Mouse (Mus musculus) limb, embryonic 15.5 days (tissue): ENCODE measurements around the gene Dcp1a. TPM values are rescaled to one million over a fixed set of nuclear protein-coding genes. Genes with fewer than 3 reads are reported as not detected.

ENCODE experiments used
- ATAC-seq: fragments of 200-750 bp; cut with Nextera tagmentation; 2 replicates; pipeline ENCODE4 v1.8.0; 2017; ENCODE audit warnings: low read depth, moderate TSS enrichment; ENCODE audit not compliant: insufficient number of reproducible peaks, low FRiP score, low TSS enrichment
- H3K27ac ChIP-seq: fragments of 300-500 bp; sonication (generic); 2 replicates; pipeline ENCODE4 v1.5.1; 2015; ENCODE audit warnings: moderate library complexity, mild to moderate bottlenecking, inconsistent platforms
- H3K27me3 ChIP-seq: fragments of 300-500 bp; sonication (generic); 2 replicates; pipeline ENCODE4 v1.6.1; 2015; ENCODE audit warnings: inconsistent platforms
- H3K36me3 ChIP-seq: fragments of 300-500 bp; sonication (generic); 2 replicates; pipeline ENCODE4 v1.6.1; 2015; ENCODE audit warnings: inconsistent platforms
- H3K4me1 ChIP-seq: fragments of 300-500 bp; sonication (generic); 2 replicates; pipeline ENCODE4 v1.6.1; 2015; ENCODE audit warnings: inconsistent platforms
- H3K4me2 ChIP-seq: fragments of 300-500 bp; sonication (generic); 2 replicates; pipeline ENCODE4 v1.6.1; 2015; ENCODE audit warnings: mild to moderate bottlenecking, inconsistent platforms
- H3K4me3 ChIP-seq: fragments of 300-500 bp; sonication (generic); 2 replicates; pipeline ENCODE4 v1.5.1; 2015; ENCODE audit warnings: mild to moderate bottlenecking, inconsistent platforms
- H3K9ac ChIP-seq: fragments of 300-500 bp; sonication (generic); 2 replicates; pipeline ENCODE4 v1.6.1; 2015; ENCODE audit warnings: inconsistent platforms
- H3K9me3 ChIP-seq: fragments of 300-500 bp; sonication (generic); 2 replicates; pipeline ENCODE4 v1.6.1; 2016; ENCODE audit warnings: inconsistent platforms
- WGBS: fragments of 180-500 bp; shearing (Covaris S2); methylation state at CpG from one replicate; pipeline ENCODE4 v1.1.7; 2015; 5-methylcytosine and 5-hydroxymethylcytosine counted together
- polyA plus RNA-seq: library from polyadenylated mRNA; unstranded; fragments of >200 nt; fragmentation: Nextera tagmentation; extraction: Ambion mirVana; gene quantifications from 2 replicates; pipeline ENCODE4 v1.2.1, GENCODE M21; 2015

Dcp1a gene
- polyA plus RNA-seq, 1 experiment from 2014 or later, result 24.6 TPM

DNA sequence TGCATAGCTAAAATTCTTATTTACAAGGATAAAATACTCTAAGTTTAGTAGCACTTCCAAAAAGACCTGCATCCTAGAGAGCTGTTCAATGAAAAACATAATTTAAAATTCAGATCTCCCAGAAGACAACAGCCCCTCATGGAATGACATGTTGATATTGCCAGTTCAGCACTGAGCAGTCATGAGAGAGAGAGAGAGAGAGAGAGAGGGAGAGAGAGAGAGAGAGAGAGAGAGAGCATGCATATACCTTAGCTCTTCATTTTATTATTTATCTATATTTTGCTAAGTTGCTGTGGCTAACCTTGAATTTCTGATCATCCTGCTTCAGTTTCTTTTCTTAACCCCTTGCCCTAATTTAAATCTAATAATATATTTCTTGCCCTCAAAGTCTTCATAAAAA, 83.0 kb downstream of the Dcp1a start:
- no peak for ATAC-seq
- Histone ChIP-seq H3K4me1 (no peaks in the 10 kb centered on the region), H3K36me3 (peaks cover 76% of the 10 kb centered on the region)

DNA sequence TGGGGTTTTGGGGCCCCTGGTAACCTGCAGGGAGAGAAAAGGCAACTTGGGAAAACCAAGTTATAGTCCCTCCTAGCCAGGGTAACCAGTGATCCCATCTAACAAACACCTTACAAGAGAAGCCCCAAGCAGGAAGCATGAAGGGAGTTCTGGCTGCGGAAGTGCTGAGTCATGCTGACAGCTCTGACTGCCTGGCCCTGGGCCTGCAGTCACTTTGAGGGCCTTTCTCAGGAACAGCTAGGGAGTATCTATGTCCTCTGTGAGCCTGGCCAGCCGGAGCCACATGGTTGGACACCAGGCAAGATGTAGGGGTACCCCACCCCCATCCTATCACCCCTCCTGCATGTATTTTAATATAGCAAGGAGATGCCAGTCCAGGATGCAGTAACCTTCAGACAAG, 85.1 kb downstream of the Dcp1a start:
- WGBS, result 83% methylated on average over 2 of the region's 2 CpGs
- H3K27me3 ChIP-seq, result no peaks in the 10 kb centered on the region
- ATAC-seq, result no peak

More for the DNA sequence above, 83.0 kb downstream of the Dcp1a start:
- no peak overlapping the region for H3K4me3 ChIP-seq
- no peaks in the 10 kb centered on the region for H3K9me3 ChIP-seq
- no peak overlapping the region for H3K9ac ChIP-seq
- H3K27me3 ChIP-seq, result no peaks in the 10 kb centered on the region
- H3K27ac ChIP-seq, result no peak overlapping the region
- no peak overlapping the region for H3K4me2 ChIP-seq

DNA sequence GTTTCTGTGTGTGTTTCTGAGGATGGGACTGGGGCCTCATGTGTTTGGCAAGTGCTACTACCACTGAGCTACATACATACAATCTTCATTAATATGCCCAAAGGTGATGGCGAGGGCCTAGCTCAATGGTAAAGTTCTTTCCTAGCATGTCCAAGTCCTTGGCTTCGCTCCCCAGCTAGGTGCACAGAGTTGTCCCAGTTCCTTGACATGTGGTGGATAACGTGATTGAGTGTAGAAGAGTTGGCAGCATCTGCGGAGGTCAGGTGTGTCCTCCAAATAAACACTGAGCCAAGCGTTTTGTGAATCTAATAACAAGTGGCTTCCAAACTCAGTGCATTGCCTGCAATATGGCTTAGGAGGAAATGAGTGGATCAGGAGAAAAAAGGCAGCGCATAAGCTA, 87.0 kb downstream of the Dcp1a start:
- H3K4me2 ChIP-seq, result no peak overlapping the region
- H3K9me3 ChIP-seq, result no peaks in the 10 kb centered on the region
- peaks cover 82% of the 10 kb centered on the region for H3K36me3 ChIP-seq
- no peak overlapping the region for H3K27ac ChIP-seq
- 91% methylated on average over 6 of the region's 6 CpGs for WGBS
- no peaks in the 10 kb centered on the region for H3K27me3 ChIP-seq
- H3K4me3 ChIP-seq, result no peak overlapping the region
- no peaks in the 10 kb centered on the region for H3K4me1 ChIP-seq
- H3K9ac ChIP-seq, result no peak overlapping the region
- ATAC-seq, result no peak

More for the DNA sequence above, 85.1 kb downstream of the Dcp1a start:
- Histone ChIP-seq H3K27ac (no peak overlapping the region), H3K4me3 (no peak overlapping the region), H3K4me2 (no peak overlapping the region), H3K4me1 (no peaks in the 10 kb centered on the region), H3K9me3 (no peaks in the 10 kb centered on the region), H3K9ac (no peak overlapping the region), H3K36me3 (peaks cover 82% of the 10 kb centered on the region)

DNA sequence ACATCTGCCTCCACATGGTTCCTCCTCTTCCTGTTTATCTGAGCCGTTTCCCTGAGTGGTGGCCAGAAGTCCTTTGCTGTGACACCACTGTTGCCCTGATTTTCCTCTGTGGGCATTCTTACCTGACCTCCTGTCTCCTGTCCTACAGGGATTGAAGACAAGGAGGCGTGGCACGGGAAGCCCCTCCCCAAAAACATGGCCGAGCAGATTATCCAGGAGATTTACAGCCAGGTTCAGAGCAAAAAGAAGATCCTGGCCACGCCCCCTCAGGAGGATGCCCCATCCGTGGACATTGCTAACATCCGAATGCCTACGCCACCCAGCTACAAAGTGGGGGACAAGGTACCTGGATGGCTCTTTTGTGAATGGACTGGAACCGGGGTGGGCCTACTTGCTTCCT, 88.7 kb downstream of the Dcp1a start:
- no peak overlapping the region for H3K4me2 ChIP-seq
- no peak for ATAC-seq
- no peaks in the 10 kb centered on the region for H3K9me3 ChIP-seq
- no peak overlapping the region for H3K27ac ChIP-seq
- 95% methylated on average over 9 of the region's 9 CpGs for WGBS
- H3K4me3 ChIP-seq, result no peak overlapping the region
- no peak overlapping the region for H3K9ac ChIP-seq
- no peaks in the 10 kb centered on the region for H3K4me1 ChIP-seq
- H3K36me3 ChIP-seq, result peaks cover 92% of the 10 kb centered on the region
- H3K27me3 ChIP-seq, result no peaks in the 10 kb centered on the region

DNA sequence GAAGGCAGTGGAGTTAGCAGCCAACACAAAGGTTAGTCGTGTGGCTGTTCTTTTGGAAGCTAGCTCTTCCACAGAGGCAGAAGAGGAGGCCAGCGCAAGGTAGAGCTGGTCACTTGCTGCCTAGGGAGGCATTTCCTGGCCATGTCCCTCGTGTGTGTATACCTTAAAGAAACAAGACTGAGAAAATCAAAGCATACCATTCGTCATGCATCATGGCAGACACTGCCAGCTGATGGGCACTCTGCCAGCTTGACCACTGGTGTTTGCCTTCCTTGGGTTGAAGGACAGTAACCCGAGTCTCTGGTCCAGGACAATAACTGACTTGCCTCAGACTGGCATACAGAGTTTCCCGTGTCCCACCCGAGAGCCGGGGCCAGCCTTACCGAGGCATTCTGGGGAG, 91.0 kb downstream of the Dcp1a start:
- no peak overlapping the region for H3K27ac ChIP-seq
- H3K9me3 ChIP-seq, result no peaks in the 10 kb centered on the region
- H3K4me2 ChIP-seq, result no peak overlapping the region
- H3K4me1 ChIP-seq, result 0 out of 2 replicates have a peak, but pooled peaks cover 2% of the 10 kb centered on the region
- 82% methylated on average over 9 of the region's 9 CpGs for WGBS
- H3K9ac ChIP-seq, result no peak overlapping the region
- H3K36me3 ChIP-seq, result peaks cover 92% of the 10 kb centered on the region
- H3K27me3 ChIP-seq, result no peaks in the 10 kb centered on the region
- no peak for ATAC-seq
- H3K4me3 ChIP-seq, result no peak overlapping the region

DNA sequence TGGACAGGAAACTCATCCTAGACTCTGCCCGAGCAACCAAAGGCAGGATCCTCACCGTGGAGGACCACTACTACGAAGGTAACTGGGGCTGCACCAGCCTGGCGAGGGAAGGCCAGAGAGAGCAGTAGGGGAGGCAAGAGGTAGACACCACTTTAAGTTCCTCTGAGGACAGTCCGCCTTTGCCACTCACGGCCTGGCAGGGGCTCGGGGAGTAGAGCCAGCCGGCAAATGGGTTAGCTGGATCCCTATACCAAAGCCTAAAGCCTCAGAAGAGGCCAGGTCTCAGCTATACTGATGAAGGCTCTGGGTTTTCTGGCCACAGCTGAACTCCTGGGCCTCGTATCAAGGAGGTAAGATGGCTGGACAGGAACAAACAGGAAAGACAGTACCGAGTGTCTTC, 92.9 kb downstream of the Dcp1a start:
- no peaks in the 10 kb centered on the region for H3K9me3 ChIP-seq
- no peak overlapping the region for H3K4me3 ChIP-seq
- WGBS, result 87% methylated on average over 10 of the region's 10 CpGs
- H3K27me3 ChIP-seq, result no peaks in the 10 kb centered on the region
- H3K27ac ChIP-seq, result no peak overlapping the region; the same call in 1 of the 2 replicates
- H3K4me2 ChIP-seq, result no peak overlapping the region
- no peak for ATAC-seq
- H3K9ac ChIP-seq, result no peak overlapping the region
- H3K36me3 ChIP-seq, result peaks cover 81% of the 10 kb centered on the region
- peaks cover 12% of the 10 kb centered on the region for H3K4me1 ChIP-seq

DNA sequence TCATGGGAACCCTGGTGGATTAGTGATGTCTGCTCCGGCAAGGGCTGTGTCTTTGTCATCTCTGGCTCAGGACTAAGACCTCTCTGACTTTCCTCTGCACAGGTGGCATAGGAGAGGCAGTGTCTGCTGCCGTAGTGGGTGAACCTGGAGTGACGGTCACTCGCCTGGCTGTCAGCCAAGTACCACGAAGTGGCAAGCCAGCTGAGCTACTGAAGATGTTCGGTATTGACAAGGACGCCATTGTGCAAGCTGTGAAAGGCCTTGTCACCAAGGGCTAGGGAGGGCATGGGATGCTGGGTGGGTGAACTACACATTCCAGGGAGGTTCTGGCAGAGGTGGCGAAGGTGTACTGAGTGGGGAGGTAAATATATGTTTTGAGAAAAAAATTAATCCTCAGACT, 93.9 kb downstream of the Dcp1a start:
- no peak overlapping the region for H3K4me2 ChIP-seq
- 0 out of 2 replicates have a peak overlapping the region, but pooled peaks have one; percentile 5 for H3K27ac ChIP-seq

DNA sequence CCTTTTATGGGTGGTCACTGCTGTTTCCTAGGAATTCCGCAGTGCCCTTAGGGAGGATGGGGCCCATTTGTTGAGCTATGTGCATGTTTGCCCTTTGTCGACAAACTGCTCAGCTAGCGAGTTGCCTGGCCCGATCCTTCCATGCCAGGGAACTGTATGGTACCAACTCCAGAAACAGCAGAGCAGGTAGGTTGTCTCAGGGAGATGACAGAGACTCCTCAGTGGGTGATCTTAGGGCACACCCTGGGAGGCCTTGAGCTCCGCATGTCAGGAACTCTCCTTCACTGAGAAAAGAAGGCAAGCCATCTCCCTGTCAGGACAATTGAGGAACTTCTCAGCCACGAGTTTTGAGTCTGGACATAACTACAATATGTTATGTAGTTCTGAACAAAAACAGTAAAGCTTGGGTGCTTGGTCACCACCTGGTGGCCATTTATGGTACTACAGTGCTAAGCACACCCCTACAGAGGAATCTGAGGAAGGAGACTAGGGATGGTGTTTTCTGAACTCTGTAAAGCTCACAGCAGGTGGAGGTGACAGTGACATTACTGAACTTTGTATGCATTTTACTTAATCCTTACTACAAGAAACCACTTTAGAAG, 94.7 kb downstream of the Dcp1a start:
- Histone ChIP-seq H3K4me3 (no peak overlapping the region), H3K4me2 (no peak overlapping the region), H3K27ac (0 out of 2 replicates have a peak overlapping the region, but pooled peaks have one; percentile 5), H3K27me3 (no peaks in the 10 kb centered on the region), H3K9ac (no peak overlapping the region), H3K4me1 (peaks cover 12% of the 10 kb centered on the region), H3K9me3 (no peaks in the 10 kb centered on the region), H3K36me3 (peaks cover 63% of the 10 kb centered on the region)
- 63% methylated on average over 6 of the region's 6 CpGs for WGBS
- ATAC-seq, result no peak

More for the DNA sequence above, 93.9 kb downstream of the Dcp1a start:
- Histone ChIP-seq H3K4me1 (peaks cover 12% of the 10 kb centered on the region), H3K36me3 (peaks cover 71% of the 10 kb centered on the region), H3K27me3 (no peaks in the 10 kb centered on the region), H3K9ac (no peak overlapping the region), H3K9me3 (no peaks in the 10 kb centered on the region), H3K4me3 (no peak overlapping the region)
- 71% methylated on average over 8 of the region's 8 CpGs for WGBS
- no peak for ATAC-seq

DNA sequence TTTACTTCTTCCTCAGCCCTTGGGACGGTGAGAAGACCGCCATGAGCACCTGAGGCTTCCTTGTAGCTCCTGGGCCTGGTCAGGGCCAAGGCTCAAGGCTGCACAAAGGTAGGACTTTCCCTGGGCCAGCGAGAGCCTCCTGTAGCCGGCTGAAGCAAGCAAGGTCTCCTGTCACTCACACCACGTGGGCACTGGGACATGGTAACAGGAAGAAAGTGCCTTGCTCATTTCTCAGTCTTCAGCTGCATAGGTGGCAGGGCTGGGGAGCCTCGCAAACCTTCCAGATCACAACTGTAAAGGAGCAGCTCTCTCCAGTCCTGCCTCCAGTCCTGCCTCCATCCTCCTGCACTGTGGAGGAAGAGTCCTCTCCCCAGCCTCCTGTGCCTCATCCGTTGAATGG, 96.5 kb downstream of the Dcp1a start:
- H3K36me3 ChIP-seq, result peaks cover 47% of the 10 kb centered on the region
- no peak for ATAC-seq

DNA sequence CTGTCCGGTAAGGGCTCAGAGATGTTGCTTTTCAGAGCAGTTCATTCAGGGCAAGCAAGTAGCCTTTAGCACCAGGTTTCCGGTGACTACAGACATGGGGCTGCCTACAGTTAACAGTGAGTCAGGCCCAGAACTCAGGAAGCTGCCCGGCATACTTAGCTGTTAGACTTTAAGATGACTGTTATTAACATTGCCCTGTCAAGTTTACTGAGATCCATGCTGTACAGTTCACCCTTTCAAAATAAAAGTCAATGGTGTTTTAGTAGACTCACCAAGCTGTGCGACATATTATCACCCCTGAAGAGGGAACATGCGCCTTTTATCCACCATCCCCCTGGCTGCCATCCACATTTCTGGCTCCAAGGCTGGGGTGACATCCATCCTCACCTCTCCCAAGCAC, 96.9 kb downstream of the Dcp1a start:
- no peaks in the 10 kb centered on the region for H3K27me3 ChIP-seq
- 0 out of 2 replicates have a peak overlapping the region, but pooled peaks have one; percentile 4 for H3K27ac ChIP-seq
- peaks cover 15% of the 10 kb centered on the region for H3K4me1 ChIP-seq
- H3K9ac ChIP-seq, result no peak overlapping the region
- peaks cover 42% of the 10 kb centered on the region for H3K36me3 ChIP-seq
- 49% methylated on average over 5 of the region's 5 CpGs for WGBS
- no peaks in the 10 kb centered on the region for H3K9me3 ChIP-seq
- no peak overlapping the region for H3K4me2 ChIP-seq
- no peak overlapping the region for H3K4me3 ChIP-seq
- no peak for ATAC-seq

More for the DNA sequence above, 96.5 kb downstream of the Dcp1a start:
- Histone ChIP-seq H3K27ac (0 out of 2 replicates have a peak overlapping the region, but pooled peaks have one; percentile 4), H3K27me3 (no peaks in the 10 kb centered on the region), H3K9ac (no peak overlapping the region), H3K4me1 (peaks cover 15% of the 10 kb centered on the region), H3K4me3 (no peak overlapping the region), H3K9me3 (no peaks in the 10 kb centered on the region), H3K4me2 (no peak overlapping the region)
- WGBS, result 67% methylated on average over 7 of the region's 7 CpGs
